Mouse (Mus musculus) midbrain, embryonic 15.5 days (tissue): ENCODE measurements at regions not wholly inside any gene's neighbourhood (a gene's known extent, or its start where the extent isn't known, plus 50 kb on each side); places are given as distances from the start of the nearest gene placed in this dataset.

ENCODE experiments used
- ATAC-seq: fragments of 200-750 bp; cut with Nextera tagmentation; replicated peaks from 2 replicates; pipeline ENCODE4 v1.8.0; 2017; ENCODE audit warnings: moderate TSS enrichment
- H3K27ac ChIP-seq: fragments of 300-500 bp; sonication (generic); 2 replicates; pipeline ENCODE4 v1.5.1; 2015; ENCODE audit warnings: mild to moderate bottlenecking, inconsistent platforms
- H3K27me3 ChIP-seq: fragments of 300-500 bp; sonication (generic); replicated peaks from 2 replicates; pipeline ENCODE4 v1.6.1; 2015; ENCODE audit warnings: inconsistent platforms
- H3K36me3 ChIP-seq: fragments of 300-500 bp; sonication (generic); replicated peaks from 2 replicates; pipeline ENCODE4 v1.6.1; 2015; ENCODE audit warnings: inconsistent platforms
- H3K4me1 ChIP-seq: fragments of 300-500 bp; sonication (generic); 2 replicates; pipeline ENCODE4 v1.6.1; 2015; ENCODE audit warnings: inconsistent platforms
- H3K4me2 ChIP-seq: fragments of 300-500 bp; sonication (generic); 2 replicates; pipeline ENCODE4 v1.6.1; 2015; ENCODE audit warnings: inconsistent platforms, mild to moderate bottlenecking, moderate library complexity
- H3K4me3 ChIP-seq: fragments of 300-500 bp; sonication (generic); 2 replicates; pipeline ENCODE4 v1.5.1; 2015; ENCODE audit warnings: mild to moderate bottlenecking, inconsistent platforms
- H3K9ac ChIP-seq: fragments of 300-500 bp; sonication (generic); 2 replicates; pipeline ENCODE4 v1.6.1; 2015; ENCODE audit warnings: mild to moderate bottlenecking, inconsistent platforms
- H3K9me3 ChIP-seq: fragments of 300-500 bp; sonication (generic); 2 replicates; pipeline ENCODE4 v1.6.1; 2016; ENCODE audit warnings: inconsistent platforms
- WGBS: fragments of 180-500 bp; shearing (Covaris S2); methylation state at CpG from one replicate; pipeline ENCODE4 v1.1.7; 2015; ENCODE audit warnings: mixed read lengths; 5-methylcytosine and 5-hydroxymethylcytosine counted together

- H3K36me3 ChIP-seq = no peaks in the 10 kb centered on the region
- WGBS = 79% methylated on average over 6 of the region's 6 CpGs
- no peak overlapping the region for H3K4me3 ChIP-seq
These were observed 630.9 kb upstream of the Lcorl start for GRCm38 (mm10) chr5:46488140-46488942.

GRCm38 (mm10) chr5:46486740-46487326, 629.4 kb upstream of the Lcorl start:
- Histone ChIP-seq H3K4me3 (no peak overlapping the region), H3K27me3 (no peaks in the 10 kb centered on the region), H3K36me3 (no peaks in the 10 kb centered on the region), H3K4me1 (no peaks in the 10 kb centered on the region), H3K27ac (no peak overlapping the region), H3K9me3 (no peaks in the 10 kb centered on the region), H3K4me2 (no peak overlapping the region), H3K9ac (no peak overlapping the region)
- 78% methylated on average over 1 of the region's 1 CpGs for WGBS
- ATAC-seq = no peak

More at GRCm38 (mm10) chr5:46488140-46488942, 630.9 kb upstream of the Lcorl start:
- no peak for ATAC-seq
- Histone ChIP-seq H3K4me2 (no peak overlapping the region), H3K9ac (no peak overlapping the region), H3K9me3 (no peaks in the 10 kb centered on the region), H3K27me3 (no peaks in the 10 kb centered on the region), H3K4me1 (no peaks in the 10 kb centered on the region), H3K27ac (no peak overlapping the region)

DNA sequence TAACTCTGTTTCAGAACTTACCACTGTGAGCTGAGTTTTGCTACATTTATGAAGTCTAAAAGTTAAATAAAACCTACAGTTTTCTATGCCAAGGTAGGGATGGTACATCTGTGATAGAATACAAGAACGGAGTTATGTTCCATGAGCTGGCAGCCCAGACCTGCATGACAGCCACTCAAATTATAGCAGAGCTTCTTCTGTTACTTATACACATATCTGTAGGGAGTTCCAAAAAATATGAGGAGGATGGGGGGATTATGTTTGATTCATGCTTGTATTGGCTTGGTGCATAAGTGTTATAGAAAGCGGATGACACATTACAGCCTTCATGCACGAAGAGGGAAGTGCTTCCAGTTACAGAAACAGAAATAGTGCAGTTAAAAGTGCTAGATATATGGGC, 598.9 kb upstream of the Lcorl start:
- no peak overlapping the region for H3K9ac ChIP-seq
- no peak for ATAC-seq
- no peaks in the 10 kb centered on the region for H3K9me3 ChIP-seq
- no peak overlapping the region for H3K4me3 ChIP-seq
- no peak overlapping the region for H3K27ac ChIP-seq
- H3K36me3 ChIP-seq = no peaks in the 10 kb centered on the region
- H3K4me2 ChIP-seq = no peak overlapping the region
- no peaks in the 10 kb centered on the region for H3K27me3 ChIP-seq
- WGBS = 87% methylated on average over 3 of the region's 3 CpGs
- no peaks in the 10 kb centered on the region for H3K4me1 ChIP-seq

DNA sequence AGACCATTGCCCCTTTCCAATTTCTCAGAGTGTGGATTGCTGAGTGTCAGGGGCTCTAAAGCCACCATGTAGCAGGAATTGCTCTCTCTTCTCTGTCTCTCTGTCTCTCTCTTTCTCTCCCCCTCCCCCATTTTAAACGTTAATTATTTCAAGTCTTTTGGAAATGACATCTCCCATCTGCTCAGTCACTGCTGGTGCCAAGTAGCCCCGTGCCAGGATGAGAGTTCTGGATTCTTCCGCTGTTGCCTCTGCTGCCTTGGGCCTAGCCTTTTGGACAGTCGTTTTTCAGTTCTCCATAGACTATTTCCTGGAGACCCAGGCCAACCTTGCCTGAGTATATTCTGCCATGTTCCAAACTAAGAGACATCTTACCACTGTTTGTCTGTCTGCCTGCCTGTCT, 590.9 kb upstream of the Lcorl start:
- Histone ChIP-seq H3K9ac (no peak overlapping the region), H3K4me1 (peaks cover 14% of the 10 kb centered on the region), H3K4me2 (no peak overlapping the region), H3K9me3 (no peaks in the 10 kb centered on the region), H3K27me3 (no peaks in the 10 kb centered on the region), H3K36me3 (no peaks in the 10 kb centered on the region), H3K4me3 (no peak overlapping the region), H3K27ac (no peak overlapping the region)
- no peak for ATAC-seq
- WGBS = 68% methylated on average over 4 of the region's 4 CpGs

GRCm38 (mm10) chr5:46445844-46446243, 588.4 kb upstream of the Lcorl start:
- Histone ChIP-seq H3K4me1 (peaks cover 14% of the 10 kb centered on the region), H3K27me3 (no peaks in the 10 kb centered on the region), H3K4me3 (no peak overlapping the region), H3K4me2 (no peak overlapping the region), H3K9me3 (no peaks in the 10 kb centered on the region), H3K9ac (no peak overlapping the region), H3K27ac (no peak overlapping the region), H3K36me3 (no peaks in the 10 kb centered on the region)
- ATAC-seq = peak; percentile 19; the same call in 1 of the 2 replicates
- 41% methylated on average over 3 of the region's 3 CpGs for WGBS

DNA sequence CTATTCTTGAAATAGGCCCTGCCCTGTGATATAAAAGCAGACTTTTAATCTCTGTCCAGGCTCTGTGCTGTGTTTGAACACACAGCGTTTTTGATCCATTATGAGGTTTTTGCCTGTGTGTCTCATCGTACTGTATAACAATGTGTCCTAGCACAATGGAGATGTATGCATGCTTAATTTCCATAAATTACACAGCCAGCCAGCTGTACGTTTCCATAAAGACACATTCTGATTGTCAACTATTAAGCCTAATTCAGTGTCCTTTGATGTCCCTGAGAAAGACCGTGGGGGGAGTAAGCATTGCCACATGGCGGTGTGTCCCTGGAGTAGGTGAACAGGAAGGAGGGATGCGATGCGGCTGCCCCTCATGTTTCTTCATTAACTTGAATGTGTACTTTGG, 587.7 kb upstream of the Lcorl start:
- Histone ChIP-seq H3K4me2 (peak overlapping the region; percentile 21; the same call in 1 of the 2 replicates), H3K9me3 (no peaks in the 10 kb centered on the region), H3K4me3 (no peak overlapping the region), H3K27me3 (no peaks in the 10 kb centered on the region), H3K4me1 (peaks cover 14% of the 10 kb centered on the region), H3K9ac (no peak overlapping the region), H3K36me3 (no peaks in the 10 kb centered on the region), H3K27ac (no peak overlapping the region)
- peak; percentile 43 for ATAC-seq
- 10% methylated on average over 7 of the region's 7 CpGs for WGBS

- H3K4me2 ChIP-seq = peak overlapping the region; percentile 35
- H3K4me1 ChIP-seq = peaks cover 14% of the 10 kb centered on the region
- H3K9me3 ChIP-seq = no peaks in the 10 kb centered on the region
- no peaks in the 10 kb centered on the region for H3K27me3 ChIP-seq
- 12% methylated on average over 12 of the region's 12 CpGs for WGBS
- H3K36me3 ChIP-seq = no peaks in the 10 kb centered on the region
- no peak overlapping the region for H3K27ac ChIP-seq
- no peak overlapping the region for H3K4me3 ChIP-seq
- no peak for ATAC-seq
- H3K9ac ChIP-seq = no peak overlapping the region
These were observed 586.5 kb upstream of the Lcorl start for GRCm38 (mm10) chr5:46443805-46444340.

- Histone ChIP-seq H3K4me1 (peaks cover 14% of the 10 kb centered on the region), H3K4me2 (no peak overlapping the region), H3K36me3 (no peaks in the 10 kb centered on the region), H3K9me3 (no peaks in the 10 kb centered on the region), H3K27me3 (no peaks in the 10 kb centered on the region), H3K9ac (no peak overlapping the region), H3K4me3 (no peak overlapping the region), H3K27ac (no peak overlapping the region)
- WGBS = 74% methylated on average over 6 of the region's 6 CpGs
- ATAC-seq = 0 out of 2 replicates have a peak, but pooled peaks have one; percentile 64
These were observed 585.3 kb upstream of the Lcorl start for GRCm38 (mm10) chr5:46442600-46443248.

- Histone ChIP-seq H3K4me1 (peaks cover 14% of the 10 kb centered on the region), H3K36me3 (no peaks in the 10 kb centered on the region)
- no peak for ATAC-seq
These were observed 584.3 kb upstream of the Lcorl start for GRCm38 (mm10) chr5:46441716-46442115.

DNA sequence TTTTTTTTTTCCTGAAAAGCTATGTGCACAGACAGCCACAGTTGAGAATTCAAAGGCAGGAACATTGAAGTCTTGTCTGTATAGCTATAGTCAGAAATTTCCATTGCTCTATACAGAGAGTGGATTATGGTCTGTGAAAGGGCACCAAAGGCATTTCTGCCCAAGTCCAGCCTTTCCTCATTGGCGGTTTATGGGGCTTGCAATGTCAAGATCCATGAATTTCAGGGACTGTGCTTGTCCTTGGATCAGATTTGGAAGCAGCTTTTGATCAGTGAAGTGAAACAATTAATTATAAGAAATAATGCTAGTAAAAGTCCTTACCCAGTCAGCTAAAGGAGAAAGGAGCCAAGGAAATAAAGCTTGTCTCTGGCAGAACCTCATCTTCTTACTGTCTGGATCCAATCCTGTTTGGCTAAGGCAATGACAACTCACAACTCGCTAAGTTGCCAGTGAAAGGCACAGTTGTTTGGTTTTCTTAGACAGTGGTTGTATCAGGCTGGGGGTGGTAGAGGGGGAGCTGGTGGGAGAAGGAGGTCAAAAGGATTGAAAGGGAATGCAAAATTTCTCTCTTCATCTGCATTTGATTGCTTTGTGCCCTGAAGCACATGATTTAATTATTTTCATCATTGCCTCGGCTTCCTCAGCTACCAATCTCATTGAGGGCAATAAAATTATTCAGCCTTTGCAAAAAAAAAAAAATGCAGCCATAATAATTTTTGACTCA, 574.4 kb upstream of the Lcorl start:
- no peaks in the 10 kb centered on the region for H3K36me3 ChIP-seq
- H3K4me3 ChIP-seq = no peak overlapping the region
- H3K27ac ChIP-seq = no peak overlapping the region
- no peak overlapping the region for H3K4me2 ChIP-seq
- H3K27me3 ChIP-seq = no peaks in the 10 kb centered on the region
- no peaks in the 10 kb centered on the region for H3K9me3 ChIP-seq
- WGBS = 36% methylated on average over 3 of the region's 3 CpGs
- ATAC-seq = no peak
- H3K9ac ChIP-seq = no peak overlapping the region
- H3K4me1 ChIP-seq = no peaks in the 10 kb centered on the region

More at GRCm38 (mm10) chr5:46441716-46442115, 584.3 kb upstream of the Lcorl start:
- Histone ChIP-seq H3K9me3 (no peaks in the 10 kb centered on the region), H3K4me2 (no peak overlapping the region), H3K27me3 (no peaks in the 10 kb centered on the region), H3K9ac (no peak overlapping the region), H3K27ac (no peak overlapping the region), H3K4me3 (no peak overlapping the region)

DNA sequence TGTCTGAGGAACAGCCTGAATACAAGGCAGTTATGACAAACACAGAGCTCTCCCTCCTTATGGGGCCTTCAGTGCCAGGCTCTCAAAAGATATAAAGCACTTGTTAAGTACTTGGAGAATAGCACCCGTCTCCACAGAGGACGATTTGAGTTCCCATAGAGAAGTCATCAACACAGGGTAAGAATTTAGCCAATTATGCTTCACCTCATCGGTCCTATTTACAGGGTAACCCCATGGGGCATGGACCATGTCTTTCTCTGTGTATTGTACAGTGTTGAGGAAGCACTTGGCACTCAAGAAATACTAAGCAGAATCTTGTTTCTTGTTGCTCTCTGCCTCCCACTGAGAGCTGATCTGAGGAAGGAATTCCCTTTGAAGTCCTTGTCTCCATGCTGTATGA, 565.3 kb upstream of the Lcorl start:
- whole genome bisulfite sequencing = 57% methylated on average over 3 of the region's 3 CpGs
- Histone ChIP-seq H3K4me1 (no peaks in the 10 kb centered on the region), H3K27ac (no peak overlapping the region), H3K9ac (no peak overlapping the region), H3K4me2 (no peak overlapping the region), H3K4me3 (no peak overlapping the region), H3K27me3 (no peaks in the 10 kb centered on the region), H3K36me3 (no peaks in the 10 kb centered on the region), H3K9me3 (no peaks in the 10 kb centered on the region)
- ATAC-seq = no peak

DNA sequence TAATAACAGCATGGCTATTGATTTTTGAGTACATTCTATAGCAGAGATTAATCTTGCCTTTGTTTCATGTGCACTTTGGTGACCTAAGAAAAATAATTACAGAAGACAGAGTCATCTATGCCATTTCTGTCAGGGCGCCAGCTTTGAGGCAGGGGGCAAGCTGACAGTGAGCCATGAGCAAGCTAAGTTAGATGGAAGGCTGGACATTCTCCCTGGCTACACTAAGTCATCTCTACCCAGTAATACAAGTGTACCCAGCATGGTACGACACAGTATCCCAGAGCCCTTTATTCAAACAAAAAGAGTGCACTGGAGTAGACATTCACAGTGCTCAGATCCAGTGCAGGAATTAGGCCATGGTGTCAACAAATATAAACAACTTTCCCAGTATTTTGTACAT, 549.6 kb upstream of the Lcorl start:
- Histone ChIP-seq H3K4me2 (no peak overlapping the region), H3K4me3 (no peak overlapping the region), H3K27me3 (no peaks in the 10 kb centered on the region), H3K27ac (no peak overlapping the region), H3K36me3 (no peaks in the 10 kb centered on the region), H3K4me1 (no peaks in the 10 kb centered on the region), H3K9ac (no peak overlapping the region), H3K9me3 (no peaks in the 10 kb centered on the region)
- 69% methylated on average over 2 of the region's 2 CpGs for WGBS
- ATAC-seq = no peak
